In genomic region chr8:35968341-35968740, GRCm38 (mm10) we compare ENCODE assay signal across 23 mouse cellular contexts.
DNase-seq lines count a peak whose midpoint lies in the region; ATAC-seq and TF ChIP-seq lines count a peak whose summit lies in the region.
"Had no signal": no experiment of that assay in that cellular context is flagged by ENCODE, and none has a peak within 500 bp of the region (broad histone marks: within the 10 kb centered on the region; RNA-seq: fewer than 3 reads in every experiment).

No protein-coding gene starts in this region.

- no peak overlapping the region for H3K4me3 ChIP-seq in liver, adult 2 months (ENCODE audit: insufficient read depth, low read depth, low read length)
- no peak overlapping the region for H3K4me3 ChIP-seq in liver, embryonic 12.5 days
- H3K4me3 ChIP-seq in intestine, embryonic 16.5 days (ENCODE audit: low read length) = no peak overlapping the region
- no peak overlapping the region for H3K4me3 ChIP-seq in lung, embryonic 16.5 days (ENCODE audit: low read length)
- H3K4me3 ChIP-seq in stomach, embryonic 14.5 days (ENCODE audit: low read depth, low read length) = no peak overlapping the region
- H3K4me3 ChIP-seq in forebrain, embryonic 16.5 days (replicated peaks; ENCODE audit: low read length) = no peak overlapping the region
- H3K4me3 ChIP-seq in midbrain, embryonic 11.5 days (ENCODE audit: low read depth, low read length) = no peak overlapping the region
- H3K4me3 ChIP-seq: forebrain, embryonic 10.5 days; heart, adult 2 months; hindbrain, embryonic 12.5 days; limb, embryonic 12.5 days; midbrain, embryonic 15.5 days; neural tube, embryonic 12.5 days had no signal

- peak; percentile 81 for DNase-seq in liver, adult 2 months (ENCODE audit: extremely low read depth, low read depth, low spot score)
- DNase-seq in midbrain, embryonic 11.5 days (ENCODE audit: low spot score, missing footprints) = no peak
- no peak for DNase-seq in adrenal gland, postnatal 36 days
- DNase-seq: cerebellum, adult 11 months; cerebellum, adult 9-11 months; forebrain, postnatal 0 days; gastrocnemius, postnatal 14 days; heart, adult 2 months; kidney, adult 2 months; kidney, postnatal 14 days; layer of hippocampus, postnatal 36 days; right cerebral cortex, postnatal 14 days; thymus, postnatal 14 days had no signal

- H3K4me2 ChIP-seq in liver, embryonic 12.5 days = no peak overlapping the region
- H3K4me2 ChIP-seq in intestine, embryonic 16.5 days (ENCODE audit: low read depth, low read length) = no peak overlapping the region
- no peak overlapping the region for H3K4me2 ChIP-seq in lung, embryonic 16.5 days (ENCODE audit: low read depth, low read length)
- H3K4me2 ChIP-seq in stomach, embryonic 14.5 days (replicated peaks; ENCODE audit: low read depth, low read length) = no peak overlapping the region
- H3K4me2 ChIP-seq in forebrain, embryonic 16.5 days (ENCODE audit: low read length) = no peak overlapping the region
- no peak overlapping the region for H3K4me2 ChIP-seq in midbrain, embryonic 11.5 days
- H3K4me2 ChIP-seq: hindbrain, embryonic 12.5 days; limb, embryonic 12.5 days; midbrain, embryonic 15.5 days; neural tube, embryonic 12.5 days had no signal

- ATAC-seq in liver, embryonic 12.5 days = no peak
- peak; percentile 64; the same call in 1 of the 2 replicates for ATAC-seq in intestine, embryonic 16.5 days
- ATAC-seq in lung, embryonic 16.5 days (ENCODE audit: low read depth) = peak; percentile 90
- 0 out of 2 replicates have a peak, but pooled peaks have one; percentile 23 for ATAC-seq in stomach, embryonic 14.5 days (ENCODE audit: insufficient number of reproducible peaks, insufficient read depth, low FRiP score, low read depth)
- no peak for ATAC-seq in forebrain, embryonic 16.5 days
- ATAC-seq in midbrain, embryonic 11.5 days (ENCODE audit: low FRiP score) = no peak
- ATAC-seq: forebrain, postnatal 0 days; midbrain, embryonic 15.5 days had no signal

- H3K27ac ChIP-seq in liver, adult 2 months (replicated peaks; ENCODE audit: insufficient read depth, low read depth, low read length) = no peak overlapping the region
- no peak overlapping the region for H3K27ac ChIP-seq in liver, embryonic 12.5 days
- H3K27ac ChIP-seq in intestine, embryonic 16.5 days (ENCODE audit: low read length) = no peak overlapping the region
- H3K27ac ChIP-seq in lung, embryonic 16.5 days (ENCODE audit: low read length) = peak overlapping the region; percentile 89
- no peak overlapping the region for H3K27ac ChIP-seq in stomach, embryonic 14.5 days (ENCODE audit: low read length)
- H3K27ac ChIP-seq in forebrain, embryonic 16.5 days (ENCODE audit: low read length) = no peak overlapping the region
- H3K27ac ChIP-seq in midbrain, embryonic 11.5 days (ENCODE audit: low read depth, low read length) = no peak overlapping the region
- H3K27ac ChIP-seq: forebrain, embryonic 10.5 days; heart, adult 2 months; hindbrain, embryonic 12.5 days; limb, embryonic 12.5 days; midbrain, embryonic 15.5 days; neural tube, embryonic 12.5 days had no signal

- H3K9ac ChIP-seq in liver, adult 2 months (ENCODE audit: low read depth, low read length) = no peak overlapping the region
- no peak overlapping the region for H3K9ac ChIP-seq in liver, embryonic 12.5 days
- no peak overlapping the region for H3K9ac ChIP-seq in intestine, embryonic 16.5 days (ENCODE audit: low read depth, low read length)
- H3K9ac ChIP-seq in lung, embryonic 16.5 days (ENCODE audit: low read length) = no peak overlapping the region
- H3K9ac ChIP-seq in stomach, embryonic 14.5 days (replicated peaks; ENCODE audit: low read depth, low read length) = no peak overlapping the region
- no peak overlapping the region for H3K9ac ChIP-seq in forebrain, embryonic 16.5 days (replicated peaks; ENCODE audit: low read depth, low read length)
- no peak overlapping the region for H3K9ac ChIP-seq in midbrain, embryonic 11.5 days (ENCODE audit: low read length)
- H3K9ac ChIP-seq: forebrain, postnatal 0 days; hindbrain, embryonic 12.5 days; limb, embryonic 12.5 days; midbrain, embryonic 15.5 days; neural tube, embryonic 12.5 days had no signal

- peaks cover 5% of the 10 kb centered on the region; the same call in 1 of the 2 replicates for H3K4me1 ChIP-seq in liver, adult 2 months (ENCODE audit: control insufficient read depth, insufficient read depth, low read length)
- no peaks in the 10 kb centered on the region for H3K4me1 ChIP-seq in liver, embryonic 12.5 days
- H3K4me1 ChIP-seq in intestine, embryonic 16.5 days (ENCODE audit: control insufficient read depth, insufficient read depth, low read length) = no peaks in the 10 kb centered on the region
- H3K4me1 ChIP-seq in lung, embryonic 16.5 days (replicated peaks; ENCODE audit: control insufficient read depth, insufficient read depth, low read length) = peaks cover 27% of the 10 kb centered on the region
- H3K4me1 ChIP-seq in stomach, embryonic 14.5 days (ENCODE audit: control insufficient read depth, insufficient read depth, low read length) = no peaks in the 10 kb centered on the region; the same call in 1 of the 2 replicates
- H3K4me1 ChIP-seq in forebrain, embryonic 16.5 days (replicated peaks; ENCODE audit: control insufficient read depth, insufficient read depth, low read length) = no peaks in the 10 kb centered on the region
- H3K4me1 ChIP-seq in midbrain, embryonic 11.5 days (ENCODE audit: control insufficient read depth, insufficient read depth, low read length) = no peaks in the 10 kb centered on the region
- H3K4me1 ChIP-seq: hindbrain, embryonic 12.5 days; midbrain, embryonic 15.5 days; neural tube, embryonic 12.5 days had no signal

- TF ChIP-seq CTCF in liver, adult 2 months (IDR thresholded peaks at IDR 0.05; ENCODE audit: low read depth, low read length) = no peak

- no peaks in the 10 kb centered on the region for H3K9me3 ChIP-seq in liver, embryonic 12.5 days (replicated peaks)
- H3K9me3 ChIP-seq in intestine, embryonic 16.5 days (ENCODE audit: control insufficient read depth, low read length) = no peaks in the 10 kb centered on the region
- H3K9me3 ChIP-seq in lung, embryonic 16.5 days (ENCODE audit: control insufficient read depth, low read length) = no peaks in the 10 kb centered on the region
- no peaks in the 10 kb centered on the region for H3K9me3 ChIP-seq in stomach, embryonic 14.5 days (ENCODE audit: control insufficient read depth, low read depth, low read length)
- no peaks in the 10 kb centered on the region for H3K9me3 ChIP-seq in forebrain, embryonic 16.5 days (ENCODE audit: control insufficient read depth, low read length)
- H3K9me3 ChIP-seq in midbrain, embryonic 11.5 days (ENCODE audit: control insufficient read depth, low read length) = no peaks in the 10 kb centered on the region
- H3K9me3 ChIP-seq: forebrain, embryonic 10.5 days; hindbrain, embryonic 12.5 days; limb, embryonic 12.5 days; midbrain, embryonic 15.5 days; neural tube, embryonic 12.5 days had no signal

- WGBS in liver, adult 2 months = 17% methylated on average over 9 of the region's 9 CpGs
- WGBS in liver, embryonic 12.5 days (ENCODE audit: insufficient replicate concordance) = 62% methylated on average over 9 of the region's 9 CpGs
- WGBS in intestine, embryonic 16.5 days = 51% methylated on average over 9 of the region's 9 CpGs
- 25% methylated on average over 9 of the region's 9 CpGs for WGBS in lung, embryonic 16.5 days
- WGBS in stomach, embryonic 14.5 days = 62% methylated on average over 9 of the region's 9 CpGs
- 87% methylated on average over 9 of the region's 9 CpGs for WGBS in forebrain, embryonic 16.5 days
- WGBS in midbrain, embryonic 11.5 days = 89% methylated on average over 9 of the region's 9 CpGs

- no peaks in the 10 kb centered on the region for H3K79me2 ChIP-seq in liver, adult 2 months (ENCODE audit: control insufficient read depth, insufficient read depth, low read length)

- no peak for TF ChIP-seq POLR2A in liver, adult 2 months (IDR thresholded peaks at IDR 0.05; ENCODE audit: extremely low read depth, insufficient read depth, low read length)

- no peaks in the 10 kb centered on the region for H3K36me3 ChIP-seq in liver, adult 2 months (ENCODE audit: control insufficient read depth, insufficient read depth, low read length)
- no peaks in the 10 kb centered on the region for H3K36me3 ChIP-seq in liver, embryonic 12.5 days
- H3K36me3 ChIP-seq in intestine, embryonic 16.5 days (ENCODE audit: control insufficient read depth, insufficient read depth, low read length) = no peaks in the 10 kb centered on the region
- no peaks in the 10 kb centered on the region for H3K36me3 ChIP-seq in lung, embryonic 16.5 days (ENCODE audit: control insufficient read depth, insufficient read depth, low read length)
- no peaks in the 10 kb centered on the region for H3K36me3 ChIP-seq in stomach, embryonic 14.5 days (ENCODE audit: control insufficient read depth, insufficient read depth, low read length)
- no peaks in the 10 kb centered on the region for H3K36me3 ChIP-seq in forebrain, embryonic 16.5 days (ENCODE audit: control insufficient read depth, insufficient read depth)
- no peaks in the 10 kb centered on the region for H3K36me3 ChIP-seq in midbrain, embryonic 11.5 days (ENCODE audit: control insufficient read depth, insufficient read depth, low read length)
- H3K36me3 ChIP-seq: forebrain, embryonic 10.5 days; hindbrain, embryonic 12.5 days; limb, embryonic 12.5 days; midbrain, embryonic 15.5 days; neural tube, embryonic 12.5 days had no signal

- no peaks in the 10 kb centered on the region for H3K27me3 ChIP-seq in liver, adult 2 months (ENCODE audit: control insufficient read depth, insufficient read depth, low read length)
- H3K27me3 ChIP-seq in liver, embryonic 12.5 days (replicated peaks) = no peaks in the 10 kb centered on the region
- no peaks in the 10 kb centered on the region for H3K27me3 ChIP-seq in intestine, embryonic 16.5 days (replicated peaks; ENCODE audit: control insufficient read depth, insufficient read depth, low read length)
- H3K27me3 ChIP-seq in lung, embryonic 16.5 days (ENCODE audit: control insufficient read depth, insufficient read depth, low read depth, low read length) = no peaks in the 10 kb centered on the region
- H3K27me3 ChIP-seq in stomach, embryonic 14.5 days (ENCODE audit: control insufficient read depth, insufficient read depth, low read length) = no peaks in the 10 kb centered on the region
- H3K27me3 ChIP-seq in forebrain, embryonic 16.5 days (replicated peaks; ENCODE audit: control insufficient read depth, insufficient read depth, low read length) = no peaks in the 10 kb centered on the region
- H3K27me3 ChIP-seq in midbrain, embryonic 11.5 days (ENCODE audit: control insufficient read depth, insufficient read depth, low read length) = no peaks in the 10 kb centered on the region
- H3K27me3 ChIP-seq: hindbrain, embryonic 12.5 days; limb, embryonic 12.5 days; midbrain, embryonic 15.5 days; neural tube, embryonic 12.5 days had no signal

Comparison
In these comparisons a context has a peak if more than half of its experiments do, and no peak if none do; other contexts are left out.
1. ATAC-seq: peak in intestine, embryonic 16.5 days (single experiment), lung, embryonic 16.5 days (single experiment) and stomach, embryonic 14.5 days (single experiment); none in liver, embryonic 12.5 days (single experiment), forebrain, embryonic 16.5 days (single experiment) and midbrain, embryonic 11.5 days (single experiment).